Mouse (Mus musculus) heart, adult 8-10 months (tissue): Measurements from ENCODE around the gene Fkbp1a. TPM values are rescaled to one million over a fixed set of nuclear protein-coding genes. Genes with fewer than 3 reads are reported as not detected.

Experiments used
- DNase-seq: peaks from one replicate; pipeline ENCODE4 v3.0.0; 2022; ENCODE audit warnings: low spot score
- total RNA-seq, 4 experiments: library from RNA; stranded (reverse); gene quantifications; 2 replicates each; pipeline ENCODE4 v1.2.4; 2022

Gene Fkbp1a
- total RNA-seq, 4 experiments from 2014 or later = 185 to 207 (median 192) TPM

DNA sequence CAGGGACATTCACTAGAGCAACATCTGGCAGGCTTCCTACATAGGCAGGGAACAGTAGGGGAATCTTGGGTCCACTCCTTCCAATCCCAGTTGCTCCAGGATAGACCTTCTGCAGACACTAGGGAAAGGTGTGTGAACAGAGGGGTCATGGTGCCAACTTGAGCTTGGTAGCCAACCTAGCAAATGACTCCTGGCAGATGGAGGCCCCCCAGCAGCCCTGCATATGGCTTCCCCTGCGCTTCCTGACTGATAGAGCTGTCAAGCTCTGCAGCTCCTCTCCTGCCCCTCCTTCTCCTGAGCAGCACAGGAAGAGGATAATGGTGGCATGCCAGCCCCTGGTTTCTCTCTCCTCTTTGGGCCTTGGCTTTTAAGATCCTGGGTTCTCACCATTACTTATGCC lies 66.2 kb downstream of the Fkbp1a start:
- no peak for DNase-seq

DNA sequence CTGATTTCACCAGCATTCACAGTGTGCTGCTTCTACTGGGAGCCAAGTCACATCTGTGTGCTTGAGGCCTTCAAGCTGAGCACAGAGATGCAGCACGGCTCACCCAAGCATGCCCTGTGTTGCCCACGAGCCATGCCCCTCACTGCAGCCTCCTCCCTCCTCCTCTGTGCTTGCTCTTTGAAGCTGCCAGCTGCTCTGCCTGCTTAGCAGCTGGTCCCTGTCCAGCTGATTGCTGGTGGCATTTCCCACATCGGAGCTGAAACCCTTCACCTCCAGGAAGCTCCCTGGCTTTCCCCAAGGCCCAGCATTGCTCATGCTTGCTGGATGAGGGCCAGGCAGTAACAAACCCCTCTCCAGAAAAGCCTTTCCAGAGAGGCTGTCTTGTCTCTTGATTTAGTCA lies 67.7 kb downstream of the Fkbp1a start:
- no peak for DNase-seq

Other genes starting within 250 kb of the Fkbp1a start
- not detected for gene 4921509C19Rik, start 66.3 kb upstream of the Fkbp1a start, total RNA-seq
- 10 to 100 TPM; 77.5 to 88.9 (median 82.6) TPM for gene Nsfl1c, start 48.3 kb upstream of the Fkbp1a start, total RNA-seq
- gene Sdcbp2, start 30.1 kb downstream of the Fkbp1a start, total RNA-seq = 1 to 10 TPM; 1.7 to 2.7 (median 2.5) TPM
- gene Snph, start 90.1 kb downstream of the Fkbp1a start, total RNA-seq = 1 to 10 TPM; 4.1 to 6.1 (median 4.5) TPM
- gene Rad21l, start 126.0 kb downstream of the Fkbp1a start, total RNA-seq = not detected
- gene Tmem74b, start 159.5 kb downstream of the Fkbp1a start, total RNA-seq = 1 to 10 TPM; 5.7 to 8.2 (median 5.9) TPM
- 10 to 100 TPM; 22.2 to 28.1 (median 23.1) TPM for gene Psmf1, start 201.7 kb downstream of the Fkbp1a start, total RNA-seq